Mouse (Mus musculus) embryonic fibroblast, embryonic 13.5 days (primary cell): ENCODE results near the gene Dera.

Experiments used
- CTCF ChIP-seq: IDR thresholded peaks from 2 replicates; pipeline ENCODE4 v1.5.1; 2011; ENCODE audit warnings: mild to moderate bottlenecking, control low read depth, low read length, moderate library complexity, borderline replicate concordance; ENCODE audit not compliant: insufficient read depth
- POLR2A ChIP-seq: IDR thresholded peaks from 2 replicates; pipeline ENCODE4 v1.6.1; 2011; ENCODE audit warnings: low read depth, mild to moderate bottlenecking, control low read depth, low read length, moderate library complexity

- no peak for TF ChIP-seq CTCF
- no peak for TF ChIP-seq POLR2A
Observed at GRCm38 (mm10) chr6:137870667-137871066, 116.3 kb downstream of the Dera start.
